Mouse (Mus musculus): ENCODE measurements around the gene Tmem186. TPM values are rescaled to one million over a fixed set of nuclear protein-coding genes. Genes with fewer than 3 reads are reported as not detected.
A peak's percentile ranks its signal among the peaks of the same experiment; 100 is the strongest.

The Tmem186 gene
- 10 to 100 TPM; 19.0 to 22.4 TPM for total RNA-seq (2021)
- long read RNA-seq, experiment 1, transcript Tmem186-201 (2 exons, 3,391 nt) = major isoform, 37 of 61 reads
- long read RNA-seq, experiment 1, partial matches to known transcripts = 21 of 61 reads
- long read RNA-seq, experiment 1, other reads (novel, unspliced or antisense) = 3 of 61 reads
- long read RNA-seq, experiment 2, transcript Tmem186-201 (2 exons, 3,391 nt) = major isoform, 22 of 37 reads
- long read RNA-seq, experiment 2, partial matches to known transcripts = 0 of 37 reads
- long read RNA-seq, experiment 2, other reads (novel, unspliced or antisense) = 15 of 37 reads

DNA sequence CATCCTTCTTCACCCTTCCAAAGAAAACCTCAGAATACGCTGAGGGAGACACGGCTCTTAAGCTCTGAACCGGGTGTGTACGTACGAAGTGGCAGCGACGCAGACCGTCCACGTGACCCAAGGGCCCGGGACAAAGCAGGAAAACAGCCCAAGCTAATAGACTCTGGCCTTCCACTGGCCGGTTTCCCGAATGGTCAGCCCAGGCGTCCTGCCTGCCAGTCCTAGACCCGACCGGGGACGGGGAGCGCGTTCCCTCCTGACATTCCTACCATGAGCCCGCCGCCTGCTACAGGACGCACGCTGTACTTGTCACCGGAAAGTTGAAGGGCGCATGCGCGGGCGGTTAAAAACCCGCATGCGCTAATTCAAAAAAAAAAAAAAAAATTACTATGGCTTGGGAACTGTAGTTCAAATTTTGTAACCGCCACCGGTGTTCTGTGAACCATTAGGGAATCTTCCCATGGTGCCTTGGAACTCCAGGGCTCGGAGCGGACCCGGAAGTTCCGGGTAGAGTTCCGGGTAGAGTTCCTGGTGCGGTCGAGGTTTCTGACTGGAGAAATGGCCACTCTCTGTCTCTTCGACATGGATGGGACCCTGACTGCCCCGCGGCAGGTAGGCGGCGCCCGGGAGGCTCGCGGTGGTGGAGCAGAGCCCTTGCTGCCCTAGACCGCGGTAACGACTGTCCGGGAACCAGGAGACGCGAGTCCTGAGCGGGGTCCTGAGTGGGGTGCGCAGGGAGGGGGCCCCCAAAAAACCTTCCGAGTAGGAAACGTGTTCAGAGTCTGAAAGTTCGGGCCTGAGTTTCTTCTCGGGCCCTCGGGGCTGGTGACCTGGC lies at the start of gene Tmem186, which contains the start of gene Pmm2:
TSS of gene Tmem186 (minus strand) at position 496 of the 835 bp plus-strand sequence.
TSS of gene Pmm2 (plus strand) at position 458 of the 835 bp plus-strand sequence.
- peak; percentile 86 for DNase-seq

GRCm38 (mm10) chr16:8686871-8687535 lies 49.5 kb upstream of the Tmem186 start:
- DNase-seq = no peak

GRCm38 (mm10) chr16:8686121-8686870 lies 48.8 kb upstream of the Tmem186 start:
- DNase-seq = peak; percentile 84

- no peak for DNase-seq
These were observed 47.6 kb upstream of the Tmem186 start for GRCm38 (mm10) chr16:8685087-8685486.

DNA sequence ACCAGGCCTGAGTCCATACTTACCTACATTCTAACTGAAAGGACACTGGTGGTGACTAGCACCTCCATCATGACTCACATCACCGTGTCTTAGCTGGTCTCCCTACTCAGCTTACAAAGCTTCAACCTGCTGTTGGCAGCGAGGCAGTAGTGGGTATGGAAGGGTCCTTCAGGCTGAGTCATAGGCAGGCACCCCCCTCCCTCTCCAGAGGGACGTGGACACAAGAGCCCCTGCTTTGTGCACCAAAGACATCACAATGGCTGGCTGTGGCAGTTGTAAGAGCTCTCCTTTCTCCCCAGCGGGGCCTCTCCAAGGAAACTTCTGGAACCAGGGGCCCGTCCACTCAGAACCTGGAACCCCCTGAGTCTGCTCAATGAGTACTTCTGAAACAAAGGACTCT lies 43.0 kb upstream of the Tmem186 start, which contains the start of gene Gm5767:
TSS of gene Gm5767 (plus strand) at position 301 of the 400 bp plus-strand sequence.
- no peak for DNase-seq

DNA sequence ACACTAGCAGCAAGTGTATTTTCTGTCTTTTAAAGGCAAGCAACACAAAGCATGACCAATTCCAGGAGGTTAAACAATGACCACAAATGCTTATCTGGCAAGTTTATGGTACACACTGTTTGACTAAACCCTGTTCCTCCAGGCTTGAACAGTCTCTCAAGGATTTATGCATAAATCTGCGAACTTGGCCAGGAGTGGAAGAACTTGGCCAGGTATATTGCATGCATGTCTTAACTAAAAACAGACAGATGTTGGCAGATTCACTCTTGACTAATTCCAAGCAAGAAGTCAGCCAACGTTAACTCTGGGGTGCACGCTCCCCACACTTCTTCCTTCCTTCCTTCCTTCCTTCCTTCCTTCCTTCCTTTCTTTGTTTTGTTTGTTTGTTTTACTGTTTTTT lies 42.3 kb upstream of the Tmem186 start:
- DNase-seq = no peak

- DNase-seq = no peak
These were observed 41.2 kb upstream of the Tmem186 start for GRCm38 (mm10) chr16:8678676-8679075.

GRCm38 (mm10) chr16:8678035-8678434 lies 40.5 kb upstream of the Tmem186 start:
- peak; percentile 69 for DNase-seq

- DNase-seq = peak; percentile 70
These were observed 39.3 kb upstream of the Tmem186 start for GRCm38 (mm10) chr16:8676800-8677199.

GRCm38 (mm10) chr16:8676228-8676627 lies 38.7 kb upstream of the Tmem186 start:
- no peak for DNase-seq

GRCm38 (mm10) chr16:8675559-8675958 lies 38.0 kb upstream of the Tmem186 start:
- DNase-seq = no peak

GRCm38 (mm10) chr16:8674165-8674564 lies 36.7 kb upstream of the Tmem186 start:
- DNase-seq = peak; percentile 60

GRCm38 (mm10) chr16:8673343-8673742 lies 35.8 kb upstream of the Tmem186 start:
- no peak for DNase-seq

GRCm38 (mm10) chr16:8672811-8673210 lies 35.3 kb upstream of the Tmem186 start:
- DNase-seq = no peak

GRCm38 (mm10) chr16:8672350-8672687 lies 34.8 kb upstream of the Tmem186 start:
- no peak for DNase-seq

- DNase-seq = peak; percentile 97
These were observed 34.2 kb upstream of the Tmem186 start, which contains the start of gene Carhsp1 for GRCm38 (mm10) chr16:8671551-8672349. Gene Carhsp1 (minus strand): TSS chr16:8672155.

DNA sequence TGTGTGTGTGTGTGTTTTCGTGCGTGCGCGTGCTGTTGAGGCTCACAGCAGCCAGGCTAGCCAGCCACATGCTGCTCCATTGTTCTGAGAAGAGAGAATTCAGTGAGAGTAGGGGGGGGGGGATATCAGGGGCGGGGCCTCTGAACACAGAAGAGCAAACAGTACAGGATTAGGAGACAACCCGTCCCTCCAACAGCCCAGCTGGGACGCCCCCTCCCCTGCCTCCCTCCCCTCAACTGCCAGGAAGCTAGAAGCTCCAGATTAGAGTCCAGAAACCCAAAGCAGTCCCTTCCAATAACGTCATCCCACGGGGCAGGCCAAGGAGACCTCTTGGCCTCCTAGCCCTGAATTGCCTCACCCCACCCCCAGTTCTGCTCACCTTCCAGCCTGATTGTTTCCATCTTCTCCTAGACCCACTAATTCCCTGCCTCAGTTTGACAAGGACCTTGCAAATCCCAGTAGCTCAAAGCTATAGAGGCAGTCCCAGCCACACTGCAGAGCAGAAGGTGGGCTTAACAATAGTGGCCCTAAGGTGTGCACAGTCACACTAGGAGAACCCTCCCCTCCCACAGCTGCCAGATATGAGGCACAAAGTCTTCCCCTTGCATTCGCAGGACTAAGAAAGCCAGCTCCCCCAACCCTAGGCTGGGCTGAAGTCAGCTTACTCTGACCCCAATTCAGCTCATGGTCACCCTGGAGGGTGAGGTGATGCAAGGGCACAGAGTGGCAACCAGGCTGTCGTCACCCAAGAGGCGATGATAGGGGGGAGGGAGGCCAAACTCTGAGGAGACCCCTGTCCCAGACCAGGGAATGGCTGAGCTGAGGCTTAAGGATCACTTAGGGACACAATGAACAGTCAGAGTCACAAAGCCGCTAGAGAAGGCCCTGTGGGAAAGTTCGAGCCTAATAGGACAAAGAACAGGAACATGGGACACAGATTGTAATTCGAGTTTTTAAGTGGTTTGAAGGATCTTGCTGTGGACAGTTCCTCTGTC lies 32.8 kb upstream of the Tmem186 start:
- DNase-seq = peak; percentile 45

GRCm38 (mm10) chr16:8669432-8669831 lies 31.9 kb upstream of the Tmem186 start:
- no peak for DNase-seq

- DNase-seq = no peak
These were observed 30.9 kb upstream of the Tmem186 start for GRCm38 (mm10) chr16:8668386-8668785.

DNA sequence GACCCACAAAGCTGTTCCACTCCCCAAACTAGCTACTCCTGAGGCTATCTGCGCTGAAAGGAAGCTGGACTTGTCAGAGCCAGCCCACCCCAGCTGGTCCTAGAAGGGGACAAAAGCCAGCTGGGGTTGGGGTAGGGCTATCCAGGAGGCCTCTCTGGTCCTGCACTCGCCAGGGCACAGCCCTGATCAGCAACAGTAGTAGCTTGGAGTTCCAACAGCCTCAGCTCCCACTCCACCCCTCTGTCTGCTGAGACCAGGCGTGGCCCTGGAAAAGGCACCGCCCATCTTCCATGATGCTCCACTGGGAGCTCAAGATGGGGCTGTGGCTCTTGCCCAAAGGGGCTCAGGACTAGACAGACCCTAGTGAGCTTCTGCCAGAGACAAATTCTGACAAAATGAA lies 30.3 kb upstream of the Tmem186 start:
- DNase-seq = no peak

All from adrenal gland, postnatal 10 days (tissue).